In the genomic region with DNA sequence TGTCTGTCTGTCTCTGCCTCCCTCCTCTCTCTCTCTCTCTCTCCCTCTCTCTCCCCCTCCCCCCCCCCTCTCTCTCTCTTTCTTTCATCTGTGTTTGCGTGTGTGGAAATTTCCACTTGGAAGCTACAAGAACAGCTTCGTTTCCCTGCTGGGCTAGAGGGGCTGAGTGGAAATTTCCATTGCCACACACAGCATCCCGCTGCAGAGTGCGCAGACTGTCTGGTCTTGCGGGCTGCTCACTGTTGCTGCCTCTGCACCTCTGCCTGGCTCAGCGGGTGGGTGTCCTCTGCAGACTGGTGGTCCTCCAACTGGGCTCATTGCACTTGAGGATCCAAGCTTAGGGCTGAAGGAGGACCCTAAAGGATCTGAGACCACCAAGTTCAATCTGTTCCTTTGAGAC, we compare ENCODE assay signal across 9 mouse cellular contexts. TPM values are rescaled to one million over a fixed set of nuclear protein-coding genes. Genes with fewer than 3 reads are reported as not detected.
DNase-seq lines count a peak whose midpoint lies in the region; ATAC-seq lines count a peak whose summit lies in the region.
"Had no signal": no experiment of that assay in that cellular context is flagged by ENCODE, and none has a peak within 500 bp of the region (broad histone marks: within the 10 kb centered on the region; RNA-seq: fewer than 3 reads in every experiment).

No protein-coding gene starts in this region.

- WGBS in kidney, embryonic 16.5 days: 58% methylated on average over 6 of the region's 6 CpGs

- no peaks in the 10 kb centered on the region for H3K9me3 ChIP-seq in kidney, embryonic 16.5 days (ENCODE audit: low read length)
- H3K9me3 ChIP-seq: heart, embryonic 10.5 days had no signal

- no peak overlapping the region for H3K4me2 ChIP-seq in kidney, embryonic 16.5 days (replicated peaks; ENCODE audit: low read depth, low read length)

- peaks cover 5% of the 10 kb centered on the region; the same call in 1 of the 2 replicates for H3K27me3 ChIP-seq in kidney, embryonic 16.5 days (ENCODE audit: insufficient read depth, low read length)

- H3K4me1 ChIP-seq in kidney, embryonic 16.5 days (ENCODE audit: insufficient read depth, low read length): no peaks in the 10 kb centered on the region

- 0 out of 2 replicates have a peak overlapping the region, but pooled peaks have one; percentile 35 for H3K9ac ChIP-seq in kidney, embryonic 16.5 days (replicated peaks; ENCODE audit: low read length)

- ATAC-seq in kidney, embryonic 16.5 days (ENCODE audit: low FRiP score, low TSS enrichment): no peak

- H3K4me3 ChIP-seq in kidney, embryonic 16.5 days (ENCODE audit: low read length): no peak overlapping the region
- H3K4me3 ChIP-seq: heart, embryonic 10.5 days had no signal

- no peak overlapping the region for H3K27ac ChIP-seq in kidney, embryonic 16.5 days (ENCODE audit: low read length)
- H3K27ac ChIP-seq: heart, embryonic 10.5 days had no signal

- H3K36me3 ChIP-seq in kidney, embryonic 16.5 days (ENCODE audit: insufficient read depth, low read length): no peaks in the 10 kb centered on the region
- H3K36me3 ChIP-seq: heart, embryonic 10.5 days had no signal

- peak; percentile 79 to 85 for DNase-seq in adrenal gland, adult (ENCODE audit: inconsistent age in 2 of 2, low spot score in 1 of 2)
- DNase-seq in adrenal gland, postnatal 4 days (ENCODE audit: low spot score in 2 of 2): no peak
- DNase-seq in kidney, adult 18-20 months: peak; percentile 50
- no peak for DNase-seq in kidney, adult 9 months
- peak; percentile 49 for DNase-seq in ZHBTc4 (ENCODE audit: low read depth, low spot score)
- DNase-seq in gastrocnemius, adult 18-20 months (ENCODE audit: low spot score): no peak
- DNase-seq in thymus, postnatal 10 days (ENCODE audit: low spot score in 2 of 2): no peak

RNA-seq across cellular contexts. Expression of a gene that starts 12.8 kb away (rescaled TPM):
- 10 to 100 TPM; 36.8 to 40.5 TPM for total RNA-seq in adrenal gland, postnatal 4 days (2021)
- polyA plus RNA-seq in kidney, embryonic 16.5 days (2015; fragmentation: Nextera tagmentation; extraction: Ambion mirVana): 3.3 and 4.4 TPM in 2 replicates
- 1 to 10 TPM; 2.9 to 4.4 TPM for total RNA-seq in gastrocnemius, adult 18-20 months (2021)

RNA-seq across cellular contexts. Expression of a gene that starts 15.6 kb away (rescaled TPM):
- total RNA-seq in adrenal gland, postnatal 4 days (2021): 100 to 1,000 TPM; 233 to 289 TPM
- 1,595 and 1,651 TPM in 2 replicates for polyA plus RNA-seq in kidney, embryonic 16.5 days (2015; fragmentation: Nextera tagmentation; extraction: Ambion mirVana)
- 1 to 10 TPM; 2.5 to 3.5 TPM for total RNA-seq in gastrocnemius, adult 18-20 months (2021)

RNA-seq across cellular contexts. Expression of a gene that starts 27.1 kb away (rescaled TPM):
- 1 to 10 TPM; 4.7 to 5.4 TPM for total RNA-seq in adrenal gland, postnatal 4 days (2021)
- 15.1 and 16.3 TPM in 2 replicates for polyA plus RNA-seq in kidney, embryonic 16.5 days (2015; fragmentation: Nextera tagmentation; extraction: Ambion mirVana)
- total RNA-seq in gastrocnemius, adult 18-20 months (2021): not detected

RNA-seq across cellular contexts. Expression of a gene that starts 51.5 kb away (rescaled TPM):
- 100 to 1,000 TPM; 123 to 134 TPM for total RNA-seq in adrenal gland, postnatal 4 days (2021)
- polyA plus RNA-seq in kidney, embryonic 16.5 days (2015; fragmentation: Nextera tagmentation; extraction: Ambion mirVana): 126 and 127 TPM in 2 replicates
- 100 to 1,000 TPM; 139 to 147 TPM for total RNA-seq in gastrocnemius, adult 18-20 months (2021)

Comparison
In these comparisons a context has a peak if more than half of its experiments do, and no peak if none do; other contexts are left out.
1. DNase-seq: peak in adrenal gland, adult (2 of 2), kidney, adult 18-20 months (single experiment) and ZHBTc4 (single experiment); none in adrenal gland, postnatal 4 days (0 of 2), kidney, adult 9 months (single experiment), gastrocnemius, adult 18-20 months (single experiment) and thymus, postnatal 10 days (0 of 2).
2. RNA of a gene that starts 12.8 kb away (total RNA-seq): 36.8 to 40.5 TPM in adrenal gland, postnatal 4 days; 2.9 to 4.4 TPM in gastrocnemius, adult 18-20 months; every median in the first group is over 4 times any median in the second.
3. RNA of a gene that starts 15.6 kb away (total RNA-seq): 233 to 289 TPM in adrenal gland, postnatal 4 days; 2.5 to 3.5 TPM in gastrocnemius, adult 18-20 months; every median in the first group is over 10 times any median in the second.
4. RNA of a gene that starts 27.1 kb away (total RNA-seq): 4.7 to 5.4 TPM in adrenal gland, postnatal 4 days; not detected in gastrocnemius, adult 18-20 months; every median in the first group is over 4 times any median in the second.